Comparison of ENCODE assay signal across 22 mouse cellular contexts in the genomic region with DNA sequence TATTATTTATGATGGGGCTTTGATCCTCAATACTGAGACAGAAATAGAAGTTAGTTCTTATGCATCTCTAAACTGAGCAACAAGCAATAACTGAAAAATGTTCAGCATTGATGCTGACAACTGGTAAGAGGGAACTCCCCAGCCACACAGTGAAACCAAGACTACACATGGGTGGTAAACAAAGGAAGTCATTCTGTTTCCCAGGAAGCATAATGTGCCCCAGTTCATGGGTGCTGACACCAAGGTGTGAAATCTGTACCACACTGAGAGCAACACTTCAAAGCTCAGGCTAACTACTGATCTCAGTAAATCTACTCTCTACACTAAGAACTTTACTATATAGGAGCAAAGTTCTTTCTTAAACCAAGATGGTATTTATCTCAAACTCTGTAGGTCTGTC.
DNase-seq lines count a peak whose midpoint lies in the region; ATAC-seq and TF ChIP-seq lines count a peak whose summit lies in the region.
"Had no signal": no experiment of that assay in that cellular context is flagged by ENCODE, and none has a peak within 500 bp of the region (broad histone marks: within the 10 kb centered on the region; RNA-seq: fewer than 3 reads in every experiment).

No protein-coding gene starts in this region.

- H3K27me3 ChIP-seq in midbrain, embryonic 15.5 days (replicated peaks): no peaks in the 10 kb centered on the region
- no peaks in the 10 kb centered on the region for H3K27me3 ChIP-seq in intestine, postnatal 0 days (replicated peaks; ENCODE audit: control insufficient read depth, insufficient read depth, low read length)
- H3K27me3 ChIP-seq: embryonic facial prominence, embryonic 15.5 days; forebrain, embryonic 15.5 days; hindbrain, embryonic 13.5 days; Patski had no signal

- no peak overlapping the region for H3K9ac ChIP-seq in midbrain, embryonic 15.5 days
- H3K9ac ChIP-seq in intestine, postnatal 0 days (ENCODE audit: low read depth, low read length): no peak overlapping the region
- H3K9ac ChIP-seq: embryonic facial prominence, embryonic 15.5 days; forebrain, embryonic 15.5 days; hindbrain, embryonic 13.5 days had no signal

- no peaks in the 10 kb centered on the region for H3K36me3 ChIP-seq in midbrain, embryonic 15.5 days (replicated peaks)
- no peaks in the 10 kb centered on the region for H3K36me3 ChIP-seq in intestine, postnatal 0 days (ENCODE audit: control insufficient read depth, insufficient read depth)
- H3K36me3 ChIP-seq: embryonic facial prominence, embryonic 15.5 days; forebrain, embryonic 15.5 days; heart, embryonic 10.5 days; hindbrain, embryonic 13.5 days had no signal

- no peaks in the 10 kb centered on the region for H3K4me1 ChIP-seq in midbrain, embryonic 15.5 days
- no peaks in the 10 kb centered on the region for H3K4me1 ChIP-seq in intestine, postnatal 0 days (replicated peaks; ENCODE audit: control insufficient read depth, insufficient read depth, low read length)
- H3K4me1 ChIP-seq: embryonic facial prominence, embryonic 15.5 days; forebrain, embryonic 15.5 days; heart, embryonic 10.5 days; hindbrain, embryonic 13.5 days had no signal

- ATAC-seq in activated CD4-positive, CD25-positive, alpha-beta regulatory T cell, adult 4 months: peak; percentile 85
- peak; percentile 83 for ATAC-seq in inflammation-experienced regulatory T-cells, adult 6 months
- no peak for ATAC-seq in midbrain, embryonic 15.5 days (replicated peaks)
- ATAC-seq in intestine, postnatal 0 days: no peak
- ATAC-seq: forebrain, embryonic 15.5 days; Patski had no signal

- TF ChIP-seq CTCF in intestine, postnatal 0 days (IDR thresholded peaks at IDR 0.05; ENCODE audit: low read depth): no peak

- DNase-seq in CD4-positive, CD25-positive, alpha-beta regulatory T cell, adult 2 months (ENCODE audit: low read depth, low spot score): peak; percentile 3
- peak; percentile 0 to 12 for DNase-seq in natural killer cell, adult 2 months (ENCODE audit: low spot score in 2 of 2)
- DNase-seq in layer of hippocampus, adult 9-11 months: no peak
- DNase-seq in kidney, adult 11 months: no peak
- DNase-seq: adrenal gland, adult 8-10 months; adrenal gland, postnatal 36 days; cerebellum, adult 2 months; cerebellum, postnatal 10 days; embryo, embryonic 11 days; gastrocnemius, postnatal 36 days; heart, adult 18-20 months; heart, postnatal 14 days had no signal

- H3K4me3 ChIP-seq in midbrain, embryonic 15.5 days: no peak overlapping the region
- H3K4me3 ChIP-seq in intestine, postnatal 0 days (ENCODE audit: low read depth, low read length): no peak overlapping the region
- H3K4me3 ChIP-seq: embryonic facial prominence, embryonic 15.5 days; erythroblast, embryonic 14.5 days; forebrain, embryonic 15.5 days; heart, embryonic 10.5 days; hindbrain, embryonic 13.5 days had no signal

- no peak overlapping the region for H3K4me2 ChIP-seq in midbrain, embryonic 15.5 days
- no peak overlapping the region for H3K4me2 ChIP-seq in intestine, postnatal 0 days (replicated peaks; ENCODE audit: low read depth)
- H3K4me2 ChIP-seq: embryonic facial prominence, embryonic 15.5 days; forebrain, embryonic 15.5 days; hindbrain, embryonic 13.5 days had no signal

- H3K27ac ChIP-seq in midbrain, embryonic 15.5 days: no peak overlapping the region
- no peak overlapping the region for H3K27ac ChIP-seq in intestine, postnatal 0 days (ENCODE audit: low read depth, low read length)
- H3K27ac ChIP-seq: embryonic facial prominence, embryonic 15.5 days; forebrain, embryonic 15.5 days; heart, embryonic 10.5 days; hindbrain, embryonic 13.5 days had no signal

- no peaks in the 10 kb centered on the region for H3K9me3 ChIP-seq in midbrain, embryonic 15.5 days
- no peaks in the 10 kb centered on the region for H3K9me3 ChIP-seq in intestine, postnatal 0 days (ENCODE audit: control insufficient read depth)
- H3K9me3 ChIP-seq: embryonic facial prominence, embryonic 15.5 days; forebrain, embryonic 15.5 days; heart, embryonic 10.5 days; hindbrain, embryonic 13.5 days had no signal

Comparison
In these comparisons a context has a peak if more than half of its experiments do, and no peak if none do; other contexts are left out.
1. DNase-seq: peak in CD4-positive, CD25-positive, alpha-beta regulatory T cell, adult 2 months (single experiment) and natural killer cell, adult 2 months (2 of 2); none in layer of hippocampus, adult 9-11 months (single experiment) and kidney, adult 11 months (single experiment).
2. ATAC-seq: peak in activated CD4-positive, CD25-positive, alpha-beta regulatory T cell, adult 4 months (single experiment) and inflammation-experienced regulatory T-cells, adult 6 months (single experiment); none in midbrain, embryonic 15.5 days (single experiment) and intestine, postnatal 0 days (single experiment).